Mouse (Mus musculus) brain, adult 2 months (tissue): ENCODE measurements at regions not wholly inside any gene's neighbourhood (a gene's known extent, or its start where the extent isn't known, plus 50 kb on each side); places are given as distances from the start of the nearest gene placed in this dataset.

ENCODE experiments used
- DNase-seq: peaks from one replicate; pipeline ENCODE4 v3.0.0; 2011; ENCODE audit warnings: low read depth, low spot score

DNA sequence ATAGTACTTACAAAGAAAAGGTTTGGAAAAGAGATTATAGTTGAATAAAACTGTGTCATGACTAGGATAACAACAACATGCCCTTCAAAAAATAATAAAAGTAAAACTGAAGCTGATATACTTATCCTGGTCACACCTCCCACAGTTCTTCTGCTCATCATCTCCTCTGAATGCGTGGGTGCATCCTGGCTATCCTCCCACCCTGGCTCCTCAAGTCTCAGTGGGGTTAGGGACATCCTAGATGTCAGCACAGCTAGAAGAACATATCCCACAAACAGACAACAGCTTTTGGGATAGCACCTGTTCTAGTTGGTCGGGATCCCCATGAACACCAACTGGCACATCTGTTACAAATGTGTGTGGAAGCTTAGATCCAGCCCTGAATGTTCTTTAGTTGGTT is 786.7 kb upstream of the Brinp3 start:
- peak; percentile 76 for DNase-seq
